Mouse (Mus musculus) midbrain, embryonic 14.5 days (tissue): ENCODE data around the gene 1810010H24Rik. TPM values are rescaled to one million over a fixed set of nuclear protein-coding genes. Genes with fewer than 3 reads are reported as not detected.
A peak's percentile ranks its signal among the peaks of the same experiment; 100 is the strongest.
"Not testable (repeated sequence)": the region's sequence is repeated elsewhere in the genome, so short reads cannot be mapped to it uniquely, and the experiment has no call there.

ENCODE experiments used
- ATAC-seq: fragments of 200-750 bp; cut with Nextera tagmentation; 2 replicates; pipeline ENCODE4 v1.8.0; 2017; ENCODE audit warnings: moderate number of reproducible peaks, moderate library complexity; ENCODE audit not compliant: low FRiP score, low TSS enrichment
- DNase-seq: peaks from one replicate; pipeline ENCODE4 v3.0.0-alpha.2; 2015
- H3K27ac ChIP-seq: fragments of 300-500 bp; sonication (generic); replicated peaks from 2 replicates; pipeline ENCODE4 v1.5.1; 2014; ENCODE audit warnings: mild to moderate bottlenecking, low read depth, low read length, moderate library complexity
- H3K27me3 ChIP-seq: fragments of 300-500 bp; sonication (generic); 2 replicates; pipeline ENCODE4 v1.6.1; 2014; ENCODE audit warnings: low read length, control low read depth, mixed read lengths; ENCODE audit not compliant: control insufficient read depth, insufficient read depth
- H3K36me3 ChIP-seq: fragments of 300-500 bp; sonication (generic); 2 replicates; pipeline ENCODE4 v1.6.1; 2014; ENCODE audit warnings: low read length, control low read depth; ENCODE audit not compliant: control insufficient read depth, insufficient read depth
- H3K4me1 ChIP-seq: fragments of 300-500 bp; sonication (generic); 2 replicates; pipeline ENCODE4 v1.6.1; 2014; ENCODE audit warnings: mild to moderate bottlenecking, antibody characterized with exemption, low read length, control low read depth; ENCODE audit not compliant: control insufficient read depth, insufficient read depth
- H3K4me2 ChIP-seq: fragments of 300-500 bp; sonication (generic); 2 replicates; pipeline ENCODE4 v1.6.1; 2014; ENCODE audit warnings: mild to moderate bottlenecking, low read length, moderate library complexity
- H3K4me3 ChIP-seq: fragments of 300-500 bp; sonication (generic); replicated peaks from 2 replicates; pipeline ENCODE4 v1.5.1; 2014; ENCODE audit warnings: low read depth, low read length
- H3K9ac ChIP-seq: fragments of 300-500 bp; sonication (generic); replicated peaks from 2 replicates; pipeline ENCODE4 v1.6.1; 2014; ENCODE audit warnings: mild to moderate bottlenecking, low read length, moderate library complexity
- H3K9me3 ChIP-seq: fragments of 300-500 bp; sonication (generic); 2 replicates; pipeline ENCODE4 v1.6.1; 2016; ENCODE audit warnings: low read length, control low read depth, mixed read lengths; ENCODE audit not compliant: control insufficient read depth
- WGBS: fragments of 180-500 bp; shearing (Covaris S2); extraction: QIAGEN DNeasy Blood & Tissue Kit; methylation state at CpG from one replicate; pipeline ENCODE4 v1.1.7; 2014; 5-methylcytosine and 5-hydroxymethylcytosine counted together
- polyA plus RNA-seq: library from polyadenylated mRNA; unstranded; fragments of >200 nt; fragmentation: Nextera tagmentation; extraction: Ambion mirVana; gene quantifications from 2 replicates; pipeline ENCODE4 v1.2.1, GENCODE M21; 2014

1810010H24Rik gene
- polyA plus RNA-seq, 1 experiment from 2014 or later = 9.6 TPM

GRCm38 (mm10) chr11:107018606-107019005 is 6.9 kb upstream of the 1810010H24Rik start:
- no peak overlapping the region for H3K27ac ChIP-seq
- no peaks in the 10 kb centered on the region for H3K9me3 ChIP-seq
- no peaks in the 10 kb centered on the region for H3K27me3 ChIP-seq
- no peak overlapping the region for H3K4me2 ChIP-seq
- no peaks in the 10 kb centered on the region for H3K4me1 ChIP-seq
- ATAC-seq (no peak), DNase-seq (no peak)
- 33% methylated on average over 8 of the region's 8 CpGs for WGBS
- no peak overlapping the region for H3K9ac ChIP-seq
- H3K4me3 ChIP-seq = no peak overlapping the region
- H3K36me3 ChIP-seq = no peaks in the 10 kb centered on the region

DNA sequence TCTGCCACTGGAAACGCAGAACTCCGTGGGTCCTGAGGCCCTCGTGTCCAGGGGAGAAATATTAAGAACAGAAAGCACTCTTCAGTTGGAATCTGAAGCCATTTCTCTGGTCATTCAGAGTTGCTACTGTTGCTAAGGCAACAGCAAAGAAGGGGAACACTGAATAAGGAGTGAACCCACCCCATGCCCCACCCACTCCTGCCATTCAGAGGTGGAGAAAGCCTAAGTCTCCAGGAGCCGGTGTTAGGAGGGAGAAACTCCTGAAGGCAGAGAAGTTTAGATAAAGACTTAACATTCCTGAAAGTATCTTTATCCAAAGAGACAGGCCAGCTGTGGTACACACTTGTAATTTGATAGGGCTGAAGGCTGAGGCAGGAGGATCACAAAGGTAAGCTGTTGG is 6.2 kb upstream of the 1810010H24Rik start:
- no peaks in the 10 kb centered on the region for H3K9me3 ChIP-seq
- no peak overlapping the region for H3K27ac ChIP-seq
- 42% methylated on average over 4 of the region's 4 CpGs for WGBS
- no peaks in the 10 kb centered on the region for H3K36me3 ChIP-seq
- no peaks in the 10 kb centered on the region for H3K4me1 ChIP-seq
- no peak overlapping the region for H3K4me3 ChIP-seq
- no peak overlapping the region for H3K9ac ChIP-seq
- H3K4me2 ChIP-seq = no peak overlapping the region
- no peaks in the 10 kb centered on the region for H3K27me3 ChIP-seq
- DNase-seq = no peak
- ATAC-seq = no peak

DNA sequence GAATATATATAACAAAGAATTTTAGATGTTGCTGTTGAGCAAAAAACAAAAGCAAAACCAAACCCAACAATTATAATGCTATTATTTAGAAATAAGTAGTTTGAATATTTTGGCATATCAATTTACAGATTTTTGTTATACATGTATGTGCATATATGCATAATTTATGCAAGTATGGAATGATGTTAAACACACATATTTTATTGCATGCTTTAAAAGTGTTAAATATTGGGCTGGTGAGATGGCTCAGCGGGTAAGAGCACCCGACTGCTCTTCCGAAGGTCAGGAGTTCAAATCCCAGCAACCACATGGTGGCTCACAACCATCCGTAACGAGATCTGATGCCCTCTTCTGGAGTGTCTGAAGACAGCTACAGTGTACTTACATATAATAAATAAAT is 5.8 kb upstream of the 1810010H24Rik start:
- not testable (repeated sequence) for H3K4me2 ChIP-seq, ATAC-seq, H3K4me1 ChIP-seq, H3K9me3 ChIP-seq, H3K4me3 ChIP-seq, H3K27ac ChIP-seq, H3K9ac ChIP-seq, H3K36me3 ChIP-seq, DNase-seq, H3K27me3 ChIP-seq
- WGBS = 88% methylated on average over 3 of the region's 5 CpGs

DNA sequence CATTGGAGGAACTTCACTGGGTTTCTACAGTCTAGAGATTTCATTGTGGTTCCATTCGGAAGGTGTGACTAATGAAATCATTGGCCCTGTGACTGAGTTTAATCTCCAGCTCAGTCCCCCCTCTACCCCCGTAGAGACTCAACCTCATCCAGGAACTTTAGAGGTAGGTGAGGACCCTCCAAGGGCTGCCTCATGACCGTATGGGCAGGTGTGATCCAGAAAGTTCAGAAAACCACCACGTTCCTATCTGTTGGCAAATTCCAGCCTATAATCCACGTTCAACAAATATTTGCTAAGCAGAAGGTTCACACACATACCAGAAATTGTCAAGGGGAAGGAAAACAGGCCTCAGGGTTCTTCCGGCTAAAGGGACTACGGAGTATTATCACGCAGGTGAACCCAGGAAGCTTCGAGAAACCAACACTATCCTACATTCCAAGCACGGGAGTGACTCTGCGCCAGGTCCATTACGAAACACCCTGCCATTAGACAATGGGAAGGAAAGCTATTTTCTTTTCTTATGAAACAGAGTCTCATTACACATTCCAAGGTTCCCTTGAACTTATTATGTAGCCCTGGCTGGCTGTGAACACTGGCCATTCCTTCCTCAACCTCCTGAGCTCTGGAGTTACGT is 3.3 kb upstream of the 1810010H24Rik start:
- DNase-seq (no peak), ATAC-seq (no peak)
- Histone ChIP-seq H3K4me1 (peaks cover 8% of the 10 kb centered on the region; the same call in 1 of the 2 replicates), H3K27ac (no peak overlapping the region), H3K9me3 (no peaks in the 10 kb centered on the region), H3K4me3 (no peak overlapping the region), H3K27me3 (no peaks in the 10 kb centered on the region), H3K4me2 (no peak overlapping the region), H3K36me3 (no peaks in the 10 kb centered on the region), H3K9ac (no peak overlapping the region)
- 92% methylated on average over 13 of the region's 13 CpGs for WGBS

- Histone ChIP-seq H3K4me3 (peak overlapping the region; percentile 42; the same call in 1 of the 2 replicates), H3K27me3 (no peaks in the 10 kb centered on the region), H3K9me3 (no peaks in the 10 kb centered on the region), H3K4me1 (peaks cover 8% of the 10 kb centered on the region; the same call in 1 of the 2 replicates), H3K27ac (no peak overlapping the region), H3K36me3 (no peaks in the 10 kb centered on the region), H3K4me2 (peak overlapping the region; percentile 89), H3K9ac (peak overlapping the region; percentile 57; the same call in 1 of the 2 replicates)
- WGBS = 60% methylated on average over 4 of the region's 4 CpGs
- no peak for DNase-seq
- no peak for ATAC-seq
Measured at GRCm38 (mm10) chr11:107024406-107024805, 1.1 kb upstream of the 1810010H24Rik start.

GRCm38 (mm10) chr11:107026554-107027430 is 1.3 kb downstream of the 1810010H24Rik start:
- H3K27ac ChIP-seq = no peak overlapping the region
- H3K27me3 ChIP-seq = no peaks in the 10 kb centered on the region
- no peak overlapping the region for H3K9ac ChIP-seq
- 9% methylated on average over 12 of the region's 12 CpGs for WGBS
- ATAC-seq = no peak
- H3K36me3 ChIP-seq = no peaks in the 10 kb centered on the region
- peak overlapping the region; percentile 89 for H3K4me2 ChIP-seq
- peak overlapping the region; percentile 55 for H3K4me3 ChIP-seq
- H3K4me1 ChIP-seq = peaks cover 8% of the 10 kb centered on the region; the same call in 1 of the 2 replicates
- H3K9me3 ChIP-seq = no peaks in the 10 kb centered on the region
- DNase-seq = peak; percentile 27

DNA sequence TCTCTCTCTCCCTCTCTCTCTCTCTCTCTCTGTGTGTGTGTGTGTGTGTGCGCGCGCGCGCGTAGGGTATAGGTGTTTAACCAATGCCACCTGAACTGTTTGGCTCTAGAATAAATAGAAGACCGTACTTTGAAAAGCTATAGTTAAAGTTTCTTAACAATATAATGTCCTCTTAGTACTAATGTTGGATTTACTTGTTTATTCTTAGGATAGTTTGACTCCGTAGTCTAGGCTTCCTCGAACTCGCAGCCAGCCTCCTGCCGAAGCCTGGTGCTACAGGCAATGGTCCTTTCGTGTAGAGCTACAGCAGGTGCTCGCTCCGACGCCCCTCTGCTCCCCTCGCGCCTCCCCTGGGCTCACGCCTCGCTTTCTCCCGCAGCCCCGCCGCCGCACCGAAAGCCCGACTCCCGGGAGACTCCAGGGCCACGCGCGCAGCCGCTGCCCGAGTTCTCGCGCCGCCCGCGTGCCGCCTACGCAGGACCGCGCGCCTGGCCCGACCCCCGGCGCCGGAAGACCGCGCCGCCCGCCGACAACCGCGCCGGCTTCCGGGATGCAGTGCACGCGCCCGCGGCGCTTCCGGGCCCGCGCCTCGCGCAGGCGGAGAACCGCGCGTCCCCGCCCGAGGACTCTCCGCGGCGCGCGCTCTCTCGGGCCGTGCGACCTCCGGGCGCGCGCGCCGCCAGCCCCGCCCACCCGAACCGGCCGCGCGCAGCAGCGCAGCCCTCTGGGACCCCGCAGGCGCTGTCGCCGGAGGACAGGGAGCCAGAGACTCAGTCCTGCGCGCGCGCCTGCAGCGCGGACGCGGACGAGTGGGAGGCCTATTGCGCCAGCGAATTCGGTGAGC is 2.2 kb downstream of the 1810010H24Rik start:
- DNase-seq = peak; percentile 98
- Histone ChIP-seq H3K27ac (peak overlapping the region; percentile 88), H3K9me3 (no peaks in the 10 kb centered on the region), H3K4me2 (peak overlapping the region; percentile 89), H3K4me3 (peak overlapping the region; percentile 55), H3K27me3 (no peaks in the 10 kb centered on the region), H3K4me1 (peaks cover 8% of the 10 kb centered on the region; the same call in 1 of the 2 replicates), H3K36me3 (no peaks in the 10 kb centered on the region), H3K9ac (peak overlapping the region; percentile 64)
- 1% methylated on average over 99 of the region's 107 CpGs for WGBS
- ATAC-seq = peak; percentile 87

DNA sequence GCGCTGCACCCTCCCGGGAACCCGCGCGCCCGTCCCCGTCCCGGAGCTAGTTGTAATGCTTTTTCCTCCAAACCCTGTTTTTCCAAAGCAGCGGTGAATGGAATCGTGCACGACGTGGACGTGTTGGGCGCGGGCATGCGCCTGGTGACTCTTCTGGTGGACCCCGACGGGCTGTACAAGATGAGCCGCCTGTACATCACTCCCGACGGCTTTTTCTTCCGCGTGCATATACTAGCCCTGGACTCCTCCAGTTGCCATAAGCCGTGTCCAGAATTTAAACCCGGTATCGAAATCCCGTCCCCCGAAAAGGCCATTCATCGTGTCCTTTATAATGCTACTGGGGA is 2.8 kb downstream of the 1810010H24Rik start:
- DNase-seq (no peak), ATAC-seq (peak; percentile 68; the same call in 1 of the 2 replicates)
- peak overlapping the region; percentile 89 for H3K4me2 ChIP-seq
- H3K9ac ChIP-seq = peak overlapping the region; percentile 64
- H3K9me3 ChIP-seq = no peaks in the 10 kb centered on the region
- peak overlapping the region; percentile 88 for H3K27ac ChIP-seq
- H3K4me3 ChIP-seq = peak overlapping the region; percentile 55
- 2% methylated on average over 29 of the region's 29 CpGs for WGBS
- H3K27me3 ChIP-seq = no peaks in the 10 kb centered on the region
- no peaks in the 10 kb centered on the region for H3K36me3 ChIP-seq
- peaks cover 8% of the 10 kb centered on the region; the same call in 1 of the 2 replicates for H3K4me1 ChIP-seq
